ENCODE assay signal across 9 mouse cellular contexts in genomic region chr15:103518600-103519385, GRCm38 (mm10). TPM values are rescaled to one million over a fixed set of nuclear protein-coding genes. Genes with fewer than 3 reads are reported as not detected.
A peak's percentile ranks its signal among the peaks of the same experiment; 100 is the strongest.
DNase-seq lines count a peak whose midpoint lies in the region; ATAC-seq lines count a peak whose summit lies in the region.
"Had no signal": no experiment of that assay in that cellular context is flagged by ENCODE, and none has a peak within 500 bp of the region (broad histone marks: within the 10 kb centered on the region; RNA-seq: fewer than 3 reads in every experiment).

No protein-coding gene starts in this region.

- no peaks in the 10 kb centered on the region for H3K36me3 ChIP-seq in kidney, embryonic 15.5 days
- H3K36me3 ChIP-seq in hindbrain, embryonic 12.5 days, result peaks cover 13% of the 10 kb centered on the region
- peaks cover 6% of the 10 kb centered on the region; the same call in 1 of the 2 replicates for H3K36me3 ChIP-seq in neural tube, embryonic 15.5 days

- no peaks in the 10 kb centered on the region for H3K27me3 ChIP-seq in kidney, embryonic 15.5 days
- H3K27me3 ChIP-seq in hindbrain, embryonic 12.5 days, result no peaks in the 10 kb centered on the region
- no peaks in the 10 kb centered on the region for H3K27me3 ChIP-seq in neural tube, embryonic 15.5 days (replicated peaks)

- H3K4me1 ChIP-seq in kidney, embryonic 15.5 days, result peaks cover 27% of the 10 kb centered on the region
- H3K4me1 ChIP-seq in hindbrain, embryonic 12.5 days, result peaks cover 61% of the 10 kb centered on the region
- peaks cover 68% of the 10 kb centered on the region for H3K4me1 ChIP-seq in neural tube, embryonic 15.5 days

- peak; percentile 50; the same call in 1 of the 2 replicates for ATAC-seq in kidney, embryonic 15.5 days (replicated peaks; ENCODE audit: low FRiP score)
- peak; percentile 79 for ATAC-seq in hindbrain, embryonic 12.5 days (ENCODE audit: low FRiP score)
- peak; percentile 57; the same call in 1 of the 2 replicates for ATAC-seq in neural tube, embryonic 15.5 days (ENCODE audit: low FRiP score)
- ATAC-seq in inflammation-experienced regulatory T-cells, adult 6 months, result no peak
- ATAC-seq: lung, postnatal 0 days had no signal

- H3K4me2 ChIP-seq in kidney, embryonic 15.5 days, result 0 out of 2 replicates have a peak overlapping the region, but pooled peaks have one; percentile 9
- H3K4me2 ChIP-seq in hindbrain, embryonic 12.5 days (replicated peaks), result peak overlapping the region; percentile 29
- H3K4me2 ChIP-seq in neural tube, embryonic 15.5 days, result peak overlapping the region; percentile 20

- no peaks in the 10 kb centered on the region for H3K9me3 ChIP-seq in kidney, embryonic 15.5 days (replicated peaks)
- no peaks in the 10 kb centered on the region for H3K9me3 ChIP-seq in hindbrain, embryonic 12.5 days (replicated peaks)
- H3K9me3 ChIP-seq in neural tube, embryonic 15.5 days (replicated peaks), result no peaks in the 10 kb centered on the region

- no peak overlapping the region for H3K4me3 ChIP-seq in kidney, embryonic 15.5 days (replicated peaks)
- H3K4me3 ChIP-seq in hindbrain, embryonic 12.5 days, result no peak overlapping the region
- H3K4me3 ChIP-seq in neural tube, embryonic 15.5 days (replicated peaks), result no peak overlapping the region

- H3K9ac ChIP-seq in kidney, embryonic 15.5 days, result no peak overlapping the region
- no peak overlapping the region for H3K9ac ChIP-seq in hindbrain, embryonic 12.5 days
- no peak overlapping the region for H3K9ac ChIP-seq in neural tube, embryonic 15.5 days (replicated peaks)

- peak overlapping the region; percentile 59 for H3K27ac ChIP-seq in kidney, embryonic 15.5 days
- peak overlapping the region; percentile 95 for H3K27ac ChIP-seq in hindbrain, embryonic 12.5 days
- H3K27ac ChIP-seq in neural tube, embryonic 15.5 days (replicated peaks), result peak overlapping the region; percentile 83

- 7% methylated on average over 5 of the region's 5 CpGs for WGBS in kidney, embryonic 15.5 days
- 4% methylated on average over 5 of the region's 5 CpGs for WGBS in hindbrain, embryonic 12.5 days
- WGBS in neural tube, embryonic 15.5 days, result 5% methylated on average over 5 of the region's 5 CpGs

- DNase-seq in kidney, adult 18-20 months, result no peak
- peak; percentile 79 for DNase-seq in embryo, embryonic 10.5 days (ENCODE audit: low spot score)
- DNase-seq in lung, postnatal 10 days, result no peak
- no peak for DNase-seq in frontal cortex, postnatal 14 days (ENCODE audit: low spot score in 2 of 2)

RNA-seq across cellular contexts. Expression of gene Pde1b, which starts 16.0 kb away (rescaled TPM):
- 4.3 and 4.8 TPM in 2 replicates for polyA plus RNA-seq in kidney, embryonic 15.5 days (2015; fragmentation: Nextera tagmentation; extraction: Ambion mirVana)
- polyA plus RNA-seq in hindbrain, embryonic 12.5 days (2016; fragmentation: Nextera tagmentation; extraction: Ambion mirVana), result 51.6 and 54.2 TPM in 2 replicates
- 77.9 and 89.8 TPM in 2 replicates for polyA plus RNA-seq in neural tube, embryonic 15.5 days (2015; fragmentation: Nextera tagmentation; extraction: Ambion mirVana)
- polyA plus RNA-seq in inflammation-experienced regulatory T-cells, adult 6 months (2017; shearing (Covaris generic)), result 1 to 10 TPM; 2.4 to 3.4 (median 3.0) TPM

RNA-seq across cellular contexts. Expression of gene Ppp1r1a, which starts 19.0 kb away (rescaled TPM):
- polyA plus RNA-seq in kidney, embryonic 15.5 days (2015; fragmentation: Nextera tagmentation; extraction: Ambion mirVana), result 18.9 and 21.5 TPM in 2 replicates
- polyA plus RNA-seq in hindbrain, embryonic 12.5 days (2016; fragmentation: Nextera tagmentation; extraction: Ambion mirVana), result 55.2 and 56.1 TPM in 2 replicates
- 94.4 and 118 TPM in 2 replicates for polyA plus RNA-seq in neural tube, embryonic 15.5 days (2015; fragmentation: Nextera tagmentation; extraction: Ambion mirVana)
- polyA plus RNA-seq in inflammation-experienced regulatory T-cells, adult 6 months (2017; shearing (Covaris generic)), result under 1 TPM in 1 of 3 experiments, not detected in 2; 0.51 TPM

RNA-seq across cellular contexts. Expression of gene Glycam1, which starts 46.1 kb away (rescaled TPM):
- not detected in 2 replicates for polyA plus RNA-seq in kidney, embryonic 15.5 days (2015; fragmentation: Nextera tagmentation; extraction: Ambion mirVana)
- polyA plus RNA-seq in hindbrain, embryonic 12.5 days (2016; fragmentation: Nextera tagmentation; extraction: Ambion mirVana), result not detected in 2 replicates
- polyA plus RNA-seq in neural tube, embryonic 15.5 days (2015; fragmentation: Nextera tagmentation; extraction: Ambion mirVana), result not detected in 2 replicates
- polyA plus RNA-seq in inflammation-experienced regulatory T-cells, adult 6 months (2017; shearing (Covaris generic)), result not detected
- polyA plus RNA-seq: lung, postnatal 0 days had no signal

Comparison
In these comparisons a context has a peak if more than half of its experiments do, and no peak if none do; other contexts are left out.
1. RNA of gene Ppp1r1a, which starts 19.0 kb away (polyA plus RNA-seq): 94.4 to 118 TPM in neural tube, embryonic 15.5 days, 55.2 to 56.1 TPM in hindbrain, embryonic 12.5 days and 18.9 to 21.5 TPM in kidney, embryonic 15.5 days; 0.51 TPM in inflammation-experienced regulatory T-cells, adult 6 months; every median in the first group is over 10 times any median in the second.
2. Peak in every context shown above with its lines, with median percentiles within 50 percentile points of each other: H3K27ac ChIP-seq and H3K4me2 ChIP-seq.